Mouse (Mus musculus): ENCODE results near the gene Grm4.
"Not testable (repeated sequence)": the region's sequence is repeated elsewhere in the genome, so short reads cannot be mapped to it uniquely, and the experiment has no call there.

Gene Grm4

DNA sequence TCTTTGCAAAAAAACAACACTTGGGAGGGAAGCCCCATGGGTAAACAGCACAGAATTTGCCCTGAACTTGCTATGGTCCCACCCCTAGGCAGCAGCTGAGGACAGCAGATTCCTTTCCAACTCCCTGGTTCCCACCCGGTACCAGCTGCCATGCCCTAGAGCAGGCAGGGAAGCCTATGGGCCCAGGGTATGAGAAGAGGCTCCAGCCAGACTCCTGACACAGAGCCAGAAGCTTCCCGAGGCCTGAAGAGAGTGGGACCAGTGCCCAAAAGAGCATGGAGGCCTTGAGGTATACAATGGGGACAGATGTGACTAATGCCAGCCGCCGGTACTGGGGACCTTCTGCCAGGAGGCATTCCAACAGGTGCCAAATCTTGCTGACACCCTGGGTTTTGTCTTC is 114.2 kb downstream of the Grm4 start:
- no peak for DNase-seq (ENCODE audit: low read depth in 1 of 2, low spot score in 2 of 2)

DNA sequence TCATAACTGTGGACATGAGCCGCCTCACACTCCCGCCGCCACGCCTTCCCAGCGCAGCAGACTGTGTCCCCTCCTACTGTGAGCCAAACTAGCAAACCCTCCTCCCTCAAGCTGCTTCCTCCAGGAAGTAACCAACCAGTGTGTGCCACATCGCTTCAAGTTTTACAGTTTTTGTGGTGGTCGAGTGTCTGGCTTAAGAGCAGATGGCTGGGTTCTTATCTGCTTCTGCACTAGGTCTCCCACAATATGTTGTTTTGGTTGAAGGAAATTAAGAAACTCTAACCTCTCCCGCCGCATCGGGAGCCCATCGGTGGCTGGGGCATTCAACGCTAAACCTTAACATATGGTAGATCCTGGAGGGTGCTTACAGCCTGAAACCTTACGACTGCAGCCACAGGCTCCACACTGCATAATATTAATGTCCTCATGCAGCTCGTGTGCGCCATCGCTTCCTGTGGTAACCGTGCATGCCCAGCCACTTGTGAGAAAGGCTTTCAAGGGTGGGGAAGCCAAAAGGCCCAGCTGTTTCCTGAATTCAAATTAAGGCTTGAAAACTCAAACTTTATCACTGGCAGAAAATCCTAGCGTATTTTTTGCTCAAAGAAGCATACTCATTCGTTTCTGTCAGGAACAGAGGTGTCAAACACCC is 115.7 kb downstream of the Grm4 start:
- DNase-seq (ENCODE audit: low read depth in 1 of 2, low spot score in 2 of 2) = no peak

DNA sequence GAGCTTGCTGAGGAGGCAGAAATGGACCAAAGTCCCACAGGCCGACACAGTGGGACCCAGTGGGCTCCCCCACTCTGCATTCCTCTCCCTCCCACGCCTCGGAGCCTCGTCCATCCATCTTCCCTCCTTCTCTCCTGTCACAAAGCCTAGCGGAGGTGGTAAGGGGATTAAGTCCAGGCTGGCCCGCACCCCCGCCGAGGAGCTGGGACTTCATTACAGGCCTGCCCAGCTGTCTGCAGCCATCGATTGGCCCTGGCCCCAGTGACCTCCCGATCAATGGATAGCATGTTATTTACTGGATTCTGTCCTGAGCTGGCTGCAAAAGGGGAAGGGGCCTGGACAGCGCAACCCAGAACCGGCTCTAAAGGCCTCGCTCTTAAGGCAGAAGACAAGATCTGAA is 120.0 kb downstream of the Grm4 start:
- DNase-seq (ENCODE audit: low read depth in 1 of 2, low spot score in 2 of 2) = no peak

DNA sequence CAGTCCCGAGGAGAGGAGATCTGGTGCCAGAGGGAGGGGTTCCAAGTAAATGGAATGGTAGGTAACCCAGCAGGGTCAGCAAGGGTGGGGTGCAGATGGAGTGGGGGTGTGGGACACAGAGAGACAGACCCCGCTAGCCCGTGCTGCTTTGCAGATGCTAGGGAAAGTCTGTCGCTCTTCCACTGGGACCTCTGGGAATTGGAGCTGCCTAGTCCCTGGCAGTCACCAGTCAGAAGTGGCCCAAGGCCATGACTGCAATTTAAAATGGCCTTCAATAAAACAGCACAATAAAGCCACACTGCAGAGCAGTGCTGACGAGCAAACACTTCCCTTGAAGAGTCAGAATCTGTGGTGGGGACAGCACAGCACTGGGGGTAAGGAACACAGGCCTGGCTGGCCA is 127.3 kb downstream of the Grm4 start:
- DNase-seq (ENCODE audit: low read depth in 1 of 2, low spot score in 2 of 2) = no peak

DNA sequence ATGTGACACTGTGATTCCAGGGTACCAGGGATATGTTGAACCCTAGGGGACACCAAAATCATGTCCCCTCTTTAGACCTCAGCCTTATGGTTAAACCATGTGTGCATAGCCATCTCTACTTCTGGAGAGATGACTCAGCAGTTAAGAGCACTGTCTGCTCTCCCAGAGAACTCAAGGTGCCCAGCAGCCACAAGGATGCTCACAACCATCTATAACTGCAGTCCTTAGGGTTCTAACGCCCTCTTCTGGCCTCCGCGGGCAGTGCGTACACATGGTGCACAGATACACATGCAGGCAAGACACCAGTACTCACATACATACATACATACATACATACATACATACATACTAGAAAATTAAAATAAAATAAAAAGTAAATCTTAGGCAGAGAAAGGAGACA is 127.8 kb downstream of the Grm4 start:
- no peak for DNase-seq (ENCODE audit: low read depth in 1 of 2, low spot score in 2 of 2)

DNA sequence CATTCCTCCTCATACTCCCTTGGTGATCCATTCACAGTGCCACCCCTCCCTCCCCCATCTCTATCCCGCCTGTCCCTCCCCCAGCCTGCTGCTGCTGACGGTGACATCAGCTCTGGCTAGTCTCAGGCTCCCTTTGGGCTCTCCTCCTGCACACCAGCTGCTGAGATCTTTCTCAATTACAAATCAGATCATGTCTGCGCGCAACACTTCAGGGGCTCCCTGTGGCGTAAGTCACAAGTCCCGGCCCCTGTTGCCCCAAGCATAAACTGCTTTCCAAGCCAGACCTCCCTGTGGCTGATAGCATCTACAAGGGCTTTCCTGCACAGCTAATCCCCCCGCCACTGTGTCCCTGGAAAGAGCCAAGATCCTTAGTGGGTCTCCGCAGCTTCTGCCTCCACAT is 128.3 kb downstream of the Grm4 start:
- no peak for DNase-seq (ENCODE audit: low read depth in 1 of 2, low spot score in 2 of 2)

DNA sequence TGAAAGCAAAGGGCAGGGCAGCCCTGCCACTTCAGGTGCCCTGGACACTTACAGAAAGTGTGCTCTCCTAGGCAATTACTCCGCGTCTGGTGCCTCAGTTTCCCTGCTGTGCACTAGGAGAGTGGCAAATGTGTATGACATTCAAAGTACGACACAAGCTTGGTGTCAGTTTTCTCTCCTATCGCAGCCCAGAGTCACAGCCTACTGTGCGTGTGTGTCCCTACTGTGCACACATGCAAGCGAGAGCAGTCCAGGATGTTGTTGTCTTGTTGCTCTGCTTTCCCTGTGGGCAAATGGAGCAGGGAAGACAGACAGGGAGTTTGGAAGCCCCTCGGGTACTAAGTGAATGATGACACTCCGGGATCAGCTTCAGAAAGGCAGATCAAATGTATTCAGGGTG is 131.2 kb downstream of the Grm4 start:
- no peak for DNase-seq (ENCODE audit: low read depth in 1 of 2, low spot score in 2 of 2)

DNA sequence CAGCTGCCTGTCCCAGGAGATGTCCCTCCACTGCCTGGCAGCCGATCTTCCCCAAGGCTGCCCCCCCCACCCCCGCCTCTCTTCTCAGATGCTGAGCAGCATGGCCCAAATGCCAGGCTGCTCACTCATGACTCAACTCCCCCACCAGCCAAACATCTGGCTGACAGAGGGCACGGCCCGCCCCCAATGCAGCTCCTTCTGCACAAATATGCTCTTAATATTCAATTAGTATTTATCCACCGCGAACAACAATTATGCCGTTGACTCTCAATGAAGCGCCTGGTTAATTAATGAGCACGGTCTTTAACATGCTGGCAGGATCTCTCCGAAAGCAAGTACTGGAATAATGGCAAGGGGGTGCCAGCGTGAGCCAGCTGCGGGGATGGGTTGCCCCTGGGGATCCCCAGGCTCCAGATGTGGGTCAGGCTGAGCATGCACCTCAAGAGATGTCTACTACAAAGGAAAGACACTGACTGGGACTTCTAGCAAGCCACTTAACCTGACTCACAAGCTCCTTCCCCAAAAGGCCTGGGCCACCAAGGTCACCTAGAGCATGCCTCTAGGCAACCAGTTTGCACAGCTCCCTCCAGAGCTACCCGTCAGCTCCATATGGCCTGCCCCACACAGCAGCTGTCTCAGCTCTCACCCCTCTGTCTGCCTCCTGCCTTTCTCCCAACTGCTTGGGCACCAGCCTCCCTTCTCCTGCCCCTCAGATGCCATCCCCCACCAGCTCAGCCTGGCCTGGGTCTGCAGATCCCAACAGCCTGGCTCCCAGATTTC is 131.8 kb downstream of the Grm4 start:
- no peak for DNase-seq (ENCODE audit: low read depth in 1 of 2, low spot score in 2 of 2)

DNA sequence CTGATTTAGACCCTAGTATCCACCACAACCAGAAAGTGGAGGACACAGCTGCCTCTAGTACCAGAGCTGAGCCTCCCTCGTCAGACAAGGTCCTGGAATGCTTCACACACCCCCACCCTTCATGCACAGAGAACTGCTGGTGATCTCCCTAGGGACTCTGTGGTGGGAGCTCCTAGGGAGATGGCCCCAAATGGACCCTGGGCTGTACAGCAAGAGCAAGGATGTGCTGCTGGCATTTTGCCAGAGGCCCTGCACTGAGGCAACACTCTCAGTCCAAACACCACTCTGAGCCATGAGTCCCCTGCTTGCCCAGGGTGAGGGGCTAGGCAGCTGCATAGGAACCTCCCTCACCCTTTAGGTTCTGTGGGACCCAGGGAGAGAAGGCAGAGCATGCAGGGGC is 134.8 kb downstream of the Grm4 start:
- DNase-seq (ENCODE audit: low read depth in 1 of 2, low spot score in 2 of 2) = no peak

DNA sequence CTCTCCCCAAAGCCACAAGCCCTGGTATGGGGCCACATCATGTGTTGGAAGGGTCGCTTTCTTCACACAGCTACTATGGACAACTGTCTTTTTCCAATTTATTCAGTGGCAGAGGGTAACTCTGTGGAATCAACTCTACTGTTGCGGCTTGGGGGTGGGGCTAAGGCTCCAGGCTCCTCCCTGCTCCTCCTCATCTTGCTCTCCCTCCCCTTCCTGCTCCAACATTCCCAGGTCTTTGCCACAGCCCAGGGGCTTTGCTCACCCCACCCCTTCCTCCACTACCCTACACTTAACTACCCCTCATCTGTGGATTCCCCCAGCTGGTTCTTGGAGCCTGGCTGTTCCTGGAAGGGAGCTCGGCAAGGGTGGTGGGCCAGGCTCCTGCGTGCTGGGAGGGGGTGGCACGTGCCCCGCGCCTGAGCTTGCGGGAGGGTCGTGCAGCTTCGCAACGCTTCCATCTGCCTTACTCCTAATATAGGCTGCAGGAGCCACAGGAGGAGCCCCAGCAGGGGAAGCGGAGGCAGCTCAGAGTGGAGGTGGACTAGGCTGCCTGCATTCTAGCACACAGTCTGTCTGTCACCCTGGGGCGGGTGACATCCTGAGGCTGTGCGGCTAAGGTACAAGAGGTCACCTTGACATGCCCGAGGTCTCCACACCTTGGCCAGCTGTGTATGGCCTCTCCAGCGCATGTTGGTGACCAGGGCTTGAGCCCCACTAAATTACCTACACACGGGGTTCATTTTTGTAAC is 135.5 kb downstream of the Grm4 start:
- no peak for DNase-seq (ENCODE audit: low read depth in 1 of 2, low spot score in 2 of 2)

DNA sequence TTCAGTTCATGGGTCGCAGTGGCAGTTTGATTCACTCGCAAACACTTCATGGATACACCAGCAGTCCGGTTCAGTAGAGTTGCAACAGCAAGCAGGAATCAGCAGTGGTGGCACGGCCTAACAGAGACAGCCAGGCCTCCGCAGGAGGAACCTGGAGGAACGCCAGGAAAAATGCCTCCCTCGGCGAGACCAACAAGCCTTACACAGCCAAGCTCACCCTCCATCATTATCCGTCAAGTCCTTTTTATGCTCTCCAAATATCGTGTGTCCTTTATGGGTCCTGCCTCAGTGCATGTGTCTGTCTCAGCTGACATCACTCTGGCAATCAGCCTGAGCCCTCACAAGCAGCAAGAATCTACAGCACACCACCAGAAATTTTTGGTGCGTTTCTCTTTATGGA is 138.3 kb downstream of the Grm4 start:
- no peak for DNase-seq (ENCODE audit: low read depth in 1 of 2, low spot score in 2 of 2)

DNA sequence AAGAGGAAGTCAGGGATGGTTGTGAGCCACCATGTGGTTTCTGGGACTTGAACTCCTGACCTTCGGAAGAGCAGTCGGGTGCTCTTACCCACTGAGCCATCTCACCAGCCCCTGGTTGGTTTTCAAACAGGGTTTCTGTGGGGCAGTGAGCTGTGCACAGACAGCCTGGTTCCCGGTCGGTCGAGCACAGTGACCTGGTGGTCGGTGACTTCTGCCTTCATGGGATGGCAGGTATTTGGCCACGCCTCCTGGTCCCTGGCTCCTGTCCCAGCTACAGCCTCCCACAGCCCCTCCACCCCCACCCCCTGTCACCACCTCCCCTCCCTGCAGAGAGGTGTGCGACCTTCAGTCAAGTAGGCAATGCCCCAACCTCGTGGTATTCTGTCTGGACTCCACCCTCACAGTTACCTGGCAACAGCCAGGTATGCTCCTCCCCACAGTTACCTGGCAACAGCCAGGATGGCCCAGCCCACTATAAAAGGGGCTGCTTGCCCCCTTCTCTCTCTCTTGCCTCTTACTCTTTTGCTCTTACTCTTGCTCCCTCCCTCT is 140.2 kb downstream of the Grm4 start:
- DNase-seq (ENCODE audit: low read depth in 1 of 2, low spot score in 2 of 2) = not testable (repeated sequence)

DNA sequence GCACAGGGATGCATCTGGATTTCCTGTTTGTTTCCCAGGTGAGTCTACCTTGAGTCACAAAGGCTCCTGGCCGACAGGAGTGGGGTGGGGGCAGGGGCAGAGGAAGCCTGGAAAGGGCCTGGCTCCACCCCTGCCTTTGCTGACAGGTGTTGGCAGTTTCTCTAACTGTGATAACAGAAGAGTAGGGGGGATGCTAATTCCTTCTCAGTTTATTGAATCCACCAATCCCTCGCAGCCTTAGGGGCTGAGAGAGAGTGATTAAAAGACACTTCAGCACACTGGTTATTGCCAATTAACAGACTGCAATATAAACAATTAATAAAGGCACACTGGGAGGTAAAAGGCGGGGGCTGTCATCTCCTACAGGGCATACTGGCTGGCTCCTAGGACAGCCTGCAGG is 142.2 kb downstream of the Grm4 start:
- no peak for DNase-seq (ENCODE audit: low read depth in 1 of 2, low spot score in 2 of 2)

DNA sequence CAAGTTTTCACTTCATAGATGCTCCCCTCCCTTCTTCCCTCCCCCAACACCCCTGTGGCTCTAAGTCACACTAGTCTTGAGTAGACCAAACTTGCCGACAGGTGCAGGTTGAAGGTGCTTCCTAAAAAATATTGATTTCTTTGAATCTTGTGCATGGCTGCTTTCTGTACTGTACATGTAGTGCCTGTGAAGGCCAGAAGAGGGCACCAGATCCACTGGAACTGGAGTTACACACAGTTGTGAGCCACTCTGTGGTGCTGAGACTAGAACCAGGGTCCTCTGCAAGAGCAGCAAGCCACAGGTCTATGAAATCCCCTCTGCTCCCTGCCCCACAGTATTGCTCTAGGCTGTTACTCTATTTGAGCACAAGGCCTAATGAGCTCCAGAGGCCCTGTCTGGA is 144.1 kb downstream of the Grm4 start:
- DNase-seq (ENCODE audit: low read depth in 1 of 2, low spot score in 2 of 2) = no peak

DNA sequence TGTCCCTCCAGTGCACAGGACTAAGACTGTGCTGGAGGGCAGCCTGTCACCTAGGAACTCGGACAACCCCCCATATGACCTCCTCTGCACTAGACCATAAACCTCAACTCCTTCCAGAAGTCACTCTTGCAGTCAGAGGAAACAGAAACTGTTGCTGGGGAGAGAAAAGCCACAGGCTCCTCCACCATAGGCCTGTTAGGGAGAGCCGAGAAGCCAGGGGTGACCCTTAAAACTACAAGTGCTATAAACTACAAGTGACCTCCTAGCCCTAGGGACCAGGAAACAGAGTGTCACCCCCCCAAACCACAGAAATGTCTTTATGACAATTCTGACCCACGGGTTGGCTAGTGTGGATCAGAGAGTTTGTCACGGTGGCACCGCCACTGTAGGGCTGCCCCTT is 145.7 kb downstream of the Grm4 start:
- DNase-seq (ENCODE audit: low read depth in 1 of 2, low spot score in 2 of 2) = no peak

Measured in monocyte, adult 2 months (primary cell).